Mouse (Mus musculus) heart, embryonic 14.5 days (tissue): ENCODE measurements around the gene Terf2ip. TPM values are rescaled to one million over a fixed set of nuclear protein-coding genes. Genes with fewer than 3 reads are reported as not detected.

Experiments
- ATAC-seq: fragments of 200-750 bp; cut with Nextera tagmentation; 2 replicates; pipeline ENCODE4 v1.8.0; 2017; ENCODE audit warnings: low read depth, moderate TSS enrichment; ENCODE audit not compliant: insufficient number of reproducible peaks, insufficient read depth, low FRiP score
- H3K27ac ChIP-seq, 2 experiments: fragments of 200-500 bp in 1 of 2; fragments of 300-500 bp in 1 of 2; sonication (generic) in 1 of 2; replicated peaks in 1 of 2; 2 replicates each; pipeline ENCODE4 v1.5.1; 2012 to 2014; ENCODE audit warnings: low read depth in 2 of 2, low read length in 2 of 2, control low read depth in 1 of 2, mild to moderate bottlenecking in 1 of 2, mixed read lengths in 1 of 2; ENCODE audit not compliant: control insufficient read depth in 1 of 2, insufficient read depth in 1 of 2
- H3K27me3 ChIP-seq: fragments of 300-500 bp; sonication (generic); 2 replicates; pipeline ENCODE4 v1.6.1; 2014; ENCODE audit warnings: mild to moderate bottlenecking, low read length, control low read depth; ENCODE audit not compliant: control insufficient read depth, insufficient read depth
- H3K36me3 ChIP-seq: fragments of 300-500 bp; sonication (generic); 2 replicates; pipeline ENCODE4 v1.6.1; 2014; ENCODE audit warnings: mild to moderate bottlenecking, control low read depth, low read length, mixed read lengths; ENCODE audit not compliant: control insufficient read depth, insufficient read depth
- H3K4me1 ChIP-seq, 2 experiments: fragments of 200-500 bp in 1 of 2; fragments of 300-500 bp in 1 of 2; sonication (generic) in 1 of 2; 2 replicates each; pipeline ENCODE4 v1.6.1; 2012 to 2014; ENCODE audit warnings: low read length in 2 of 2, control low read depth in 1 of 2, mixed read lengths in 1 of 2; ENCODE audit not compliant: control insufficient read depth in 2 of 2, insufficient read depth in 2 of 2
- H3K4me2 ChIP-seq: fragments of 300-500 bp; sonication (generic); 2 replicates; pipeline ENCODE4 v1.6.1; 2014; ENCODE audit warnings: mild to moderate bottlenecking, low read length
- H3K4me3 ChIP-seq, 2 experiments: fragments of 200-500 bp in 1 of 2; fragments of 300-500 bp in 1 of 2; sonication (generic) in 1 of 2; 2 replicates each; pipeline ENCODE4 v1.5.1; 2012 to 2014; ENCODE audit warnings: low read length in 2 of 2, mild to moderate bottlenecking in 2 of 2, control low read depth in 1 of 2, low read depth in 1 of 2, moderate library complexity in 1 of 2; ENCODE audit not compliant: control insufficient read depth in 1 of 2, insufficient read depth in 1 of 2
- H3K9ac ChIP-seq: fragments of 300-500 bp; sonication (generic); 2 replicates; pipeline ENCODE4 v1.6.1; 2014; ENCODE audit warnings: mild to moderate bottlenecking, low read length
- H3K9me3 ChIP-seq: fragments of 300-500 bp; sonication (generic); 2 replicates; pipeline ENCODE4 v1.6.1; 2016; ENCODE audit warnings: low read length, control low read depth; ENCODE audit not compliant: control insufficient read depth
- WGBS: fragments of 180-500 bp; shearing (Covaris S2); extraction: QIAGEN DNeasy Blood & Tissue Kit; methylation state at CpG from one replicate; pipeline ENCODE4 v1.1.7; 2014; 5-methylcytosine and 5-hydroxymethylcytosine counted together
- polyA plus RNA-seq: library from polyadenylated mRNA; unstranded; fragments of >200 nt; fragmentation: Nextera tagmentation; extraction: Ambion mirVana; gene quantifications from 2 replicates; pipeline ENCODE4 v1.2.1, GENCODE M21; 2014

Gene Terf2ip
- polyA plus RNA-seq, 1 experiment from 2014 or later, result 18.8 TPM

DNA sequence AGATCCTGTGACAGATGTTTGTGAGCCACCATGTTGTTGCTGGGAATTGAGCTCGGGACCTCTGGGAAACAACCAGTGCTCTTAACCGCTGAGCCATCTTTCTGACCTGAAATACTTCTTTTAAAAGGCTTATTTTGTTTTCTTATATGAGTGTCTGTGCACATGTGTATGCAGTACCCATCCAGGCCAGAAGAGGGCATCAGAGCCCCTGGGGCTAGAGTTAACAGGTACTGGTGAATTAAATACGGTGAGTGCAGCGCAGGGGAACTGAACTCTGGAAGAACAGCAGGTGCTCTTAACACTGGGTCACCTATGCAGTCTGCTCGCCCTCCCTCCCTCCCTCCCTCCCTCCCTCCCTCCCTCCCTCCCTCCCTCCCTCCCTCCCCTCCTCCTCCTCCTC is 34.0 kb downstream of the Terf2ip start:
- Histone ChIP-seq H3K4me3 (no peak overlapping the region), H3K36me3 (no peaks in the 10 kb centered on the region), H3K9me3 (no peaks in the 10 kb centered on the region), H3K4me1 (no peaks in the 10 kb centered on the region), H3K27me3 (no peaks in the 10 kb centered on the region), H3K4me2 (no peak overlapping the region), H3K9ac (no peak overlapping the region), H3K27ac (no peak overlapping the region)
- whole genome bisulfite sequencing, result 80% methylated on average over 5 of the region's 5 CpGs
- 0 out of 2 replicates have a peak, but pooled peaks have one; percentile 31 for ATAC-seq

DNA sequence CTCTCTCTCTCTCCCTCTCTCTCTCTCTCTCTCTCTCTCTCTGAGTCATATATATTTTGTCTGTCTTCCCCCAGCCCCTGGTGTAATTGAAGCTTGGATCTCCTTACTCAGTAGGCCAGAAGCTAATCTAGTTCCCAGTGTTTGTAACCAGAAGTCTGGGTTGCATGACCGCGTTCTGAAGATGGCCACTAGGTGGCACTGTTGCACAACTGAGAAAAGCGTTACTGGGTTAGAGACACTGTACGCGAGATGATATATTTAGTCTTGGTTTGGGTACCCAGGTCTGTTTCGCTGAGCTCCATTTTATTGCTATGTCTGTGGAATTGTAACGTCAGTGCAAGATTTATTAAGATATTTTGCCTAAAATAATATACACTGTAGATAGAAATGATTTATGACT is 34.7 kb downstream of the Terf2ip start:
- Histone ChIP-seq H3K4me2 (no peak overlapping the region), H3K4me3 (no peak overlapping the region), H3K9me3 (no peaks in the 10 kb centered on the region), H3K36me3 (no peaks in the 10 kb centered on the region), H3K9ac (no peak overlapping the region), H3K4me1 (no peaks in the 10 kb centered on the region), H3K27ac (no peak overlapping the region), H3K27me3 (no peaks in the 10 kb centered on the region)
- ATAC-seq, result no peak
- 3% methylated on average over 7 of the region's 7 CpGs for WGBS

DNA sequence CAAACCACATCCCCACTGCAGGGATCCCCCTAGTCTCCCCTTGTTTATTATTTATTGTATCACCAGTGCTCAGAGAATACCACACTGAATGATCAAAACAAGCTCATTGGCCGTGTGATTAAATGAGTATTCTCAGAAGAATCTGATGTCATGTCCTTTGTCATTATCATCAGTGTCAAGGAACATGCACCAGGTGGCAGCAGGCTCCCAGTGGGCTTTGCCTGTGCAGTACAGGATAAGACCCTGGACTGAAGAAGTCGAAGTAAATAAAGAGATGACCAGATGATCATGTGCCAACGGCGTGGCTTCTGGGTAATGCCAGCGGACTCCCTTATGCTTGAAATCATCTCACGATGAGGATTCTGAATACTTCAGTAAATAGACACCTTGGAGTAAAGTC is 37.1 kb downstream of the Terf2ip start:
- Histone ChIP-seq H3K9ac (no peak overlapping the region), H3K4me3 (no peak overlapping the region), H3K27ac (no peak overlapping the region), H3K4me2 (no peak overlapping the region), H3K9me3 (no peaks in the 10 kb centered on the region), H3K27me3 (no peaks in the 10 kb centered on the region), H3K4me1 (no peaks in the 10 kb centered on the region), H3K36me3 (no peaks in the 10 kb centered on the region)
- 70% methylated on average over 6 of the region's 6 CpGs for WGBS
- ATAC-seq, result no peak

DNA sequence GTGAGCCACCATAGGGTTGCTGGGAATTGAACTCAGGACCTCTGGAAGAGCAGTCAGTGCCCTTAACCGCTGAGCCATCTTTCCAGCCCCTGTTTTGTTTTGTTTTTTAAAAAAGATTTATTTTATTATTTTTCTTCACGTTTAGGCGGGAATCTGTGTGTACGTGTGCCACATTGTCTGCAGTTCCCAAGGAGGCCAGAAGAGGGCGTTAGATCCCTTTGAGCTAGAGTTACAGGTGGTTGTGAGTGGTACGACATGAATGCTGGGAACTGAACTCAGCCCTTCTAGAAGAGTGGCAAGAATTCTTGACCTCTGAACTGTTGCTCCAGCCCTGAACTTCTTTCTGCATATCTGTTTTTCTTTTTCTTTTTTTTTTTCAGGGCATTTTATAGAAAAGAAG is 38.8 kb downstream of the Terf2ip start:
- H3K27me3 ChIP-seq, result no peaks in the 10 kb centered on the region
- 73% methylated on average over 6 of the region's 6 CpGs for WGBS
- H3K9ac ChIP-seq, result no peak overlapping the region
- no peaks in the 10 kb centered on the region for H3K9me3 ChIP-seq
- H3K4me2 ChIP-seq, result no peak overlapping the region
- no peaks in the 10 kb centered on the region for H3K4me1 ChIP-seq
- no peaks in the 10 kb centered on the region for H3K36me3 ChIP-seq
- no peak overlapping the region for H3K4me3 ChIP-seq
- no peak overlapping the region for H3K27ac ChIP-seq
- ATAC-seq, result no peak

DNA sequence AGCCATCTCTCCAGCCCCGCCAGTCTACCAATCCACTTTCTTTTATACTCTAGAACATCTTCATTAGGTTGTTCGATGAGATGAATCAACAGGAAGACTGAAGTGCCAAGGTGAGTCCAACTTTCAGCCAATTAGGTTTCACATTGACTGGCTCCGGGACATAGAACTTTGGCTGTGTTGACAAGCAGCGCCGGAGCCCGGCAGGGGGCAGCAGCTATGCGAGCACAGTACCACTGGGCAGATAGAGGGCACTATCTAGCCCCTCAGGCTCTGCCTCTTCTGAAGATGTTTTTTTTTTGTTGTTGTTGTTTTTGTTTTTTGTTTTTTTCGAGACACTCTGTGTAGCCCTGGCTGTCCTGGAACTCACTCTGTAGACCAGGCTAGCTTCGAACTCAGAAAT is 40.3 kb downstream of the Terf2ip start:
- ATAC-seq, result no peak
- Histone ChIP-seq H3K27me3 (no peaks in the 10 kb centered on the region), H3K4me1 (no peaks in the 10 kb centered on the region), H3K27ac (no peak overlapping the region), H3K4me3 (no peak overlapping the region), H3K9ac (no peak overlapping the region), H3K36me3 (no peaks in the 10 kb centered on the region), H3K4me2 (no peak overlapping the region), H3K9me3 (no peaks in the 10 kb centered on the region)
- WGBS, result 62% methylated on average over 9 of the region's 9 CpGs

DNA sequence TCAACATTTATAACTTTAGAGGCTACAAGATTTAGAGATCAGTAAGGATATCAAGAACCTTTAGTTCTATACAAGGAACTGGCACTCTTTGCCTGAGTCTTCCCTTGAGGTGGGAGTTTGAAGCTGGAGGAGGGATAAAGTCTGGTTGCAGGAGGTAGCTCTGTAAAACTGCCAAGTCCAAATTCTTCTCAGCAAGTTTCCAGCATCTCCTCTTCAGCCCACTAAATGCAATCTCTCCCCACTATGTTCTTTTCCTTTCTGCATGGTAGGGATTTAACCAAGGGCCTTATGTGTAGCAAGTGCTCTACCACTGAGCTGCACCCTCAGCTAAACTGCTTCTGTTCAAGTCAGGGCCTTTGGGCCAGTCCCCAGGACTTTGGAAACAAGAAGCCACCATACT is 43.3 kb downstream of the Terf2ip start:
- no peak overlapping the region for H3K4me2 ChIP-seq
- ATAC-seq, result no peak
- H3K36me3 ChIP-seq, result no peaks in the 10 kb centered on the region
- no peak overlapping the region for H3K4me3 ChIP-seq
- H3K9me3 ChIP-seq, result no peaks in the 10 kb centered on the region
- H3K9ac ChIP-seq, result no peak overlapping the region
- H3K27ac ChIP-seq, result no peak overlapping the region
- no peaks in the 10 kb centered on the region for H3K4me1 ChIP-seq
- no peaks in the 10 kb centered on the region for H3K27me3 ChIP-seq

DNA sequence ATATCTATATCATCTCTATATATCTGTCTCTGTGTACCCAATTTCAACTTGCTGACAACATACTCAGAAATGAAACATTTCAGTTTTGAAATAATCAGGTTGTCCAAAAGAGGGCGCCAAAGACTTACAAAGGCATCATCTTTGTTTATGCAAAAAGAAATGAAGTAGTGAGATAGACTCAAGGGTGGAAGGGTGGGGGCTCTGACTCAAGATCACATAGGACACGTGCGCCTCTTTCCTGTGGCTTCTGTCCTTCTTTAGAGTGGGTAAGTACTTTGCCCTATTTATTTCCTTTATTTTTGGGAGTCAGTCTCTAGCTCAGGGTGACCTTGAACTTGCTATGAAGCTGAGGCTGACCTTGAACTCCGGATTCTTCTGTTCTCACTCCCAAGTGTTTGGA is 50.2 kb downstream of the Terf2ip start:
- Histone ChIP-seq H3K4me2 (no peak overlapping the region), H3K36me3 (no peaks in the 10 kb centered on the region), H3K4me3 (no peak overlapping the region), H3K4me1 (no peaks in the 10 kb centered on the region), H3K9me3 (no peaks in the 10 kb centered on the region), H3K9ac (no peak overlapping the region), H3K27me3 (no peaks in the 10 kb centered on the region), H3K27ac (no peak overlapping the region)
- WGBS, result 27% methylated on average over 4 of the region's 4 CpGs
- no peak for ATAC-seq
